In genomic region chr17:15053183-15053828, GRCm38 (mm10) we compare ENCODE assay signal across 13 mouse cellular contexts. TPM values are rescaled to one million over a fixed set of nuclear protein-coding genes. Genes with fewer than 3 reads are reported as not detected.
DNase-seq lines count a peak whose midpoint lies in the region; ATAC-seq and TF ChIP-seq lines count a peak whose summit lies in the region.
"Not testable (repeated sequence)": the region's sequence is repeated elsewhere in the genome, so short reads cannot be mapped to it uniquely, and the experiment has no call there.
"Had no signal": no experiment of that assay in that cellular context is flagged by ENCODE, and none has a peak within 500 bp of the region (broad histone marks: within the 10 kb centered on the region; RNA-seq: fewer than 3 reads in every experiment).

No protein-coding gene starts in this region.

- H3K27ac ChIP-seq in ES-Bruce4 (ENCODE audit: insufficient read depth, low read length): 0 out of 2 replicates have a peak overlapping the region, but pooled peaks have one; percentile 24
- not testable (repeated sequence) for H3K27ac ChIP-seq in liver, embryonic 13.5 days; lung, embryonic 16.5 days (ENCODE audit: low read length)

- not testable (repeated sequence) for H3K27me3 ChIP-seq in ES-Bruce4 (ENCODE audit: control insufficient read depth, insufficient read depth, low read length, poor library complexity, severe bottlenecking); liver, embryonic 13.5 days; lung, embryonic 16.5 days (ENCODE audit: control insufficient read depth, insufficient read depth, low read depth, low read length); myocyte (ENCODE audit: control insufficient read depth, insufficient read depth, insufficient read length)

- not testable (repeated sequence) for TF ChIP-seq CTCF in ES-Bruce4 (IDR thresholded peaks at IDR 0.05; ENCODE audit: low read depth, low read length)

- H3K4me3 ChIP-seq in ES-Bruce4 (ENCODE audit: low read depth, low read length); liver, embryonic 13.5 days (replicated peaks); lung, embryonic 16.5 days (ENCODE audit: low read length); myocyte: not testable (repeated sequence)

- peak; percentile 90 for DNase-seq in heart, adult 11 months
- not testable (repeated sequence) for DNase-seq in liver, embryonic 13.5 days

- peaks cover 13% of the 10 kb centered on the region; the same call in 1 of the 2 replicates for H3K36me3 ChIP-seq in ES-Bruce4 (ENCODE audit: control insufficient read depth, insufficient read depth, low read length, poor library complexity, severe bottlenecking)
- peaks cover 22% of the 10 kb centered on the region for H3K36me3 ChIP-seq in liver, embryonic 13.5 days
- not testable (repeated sequence) for H3K36me3 ChIP-seq in lung, embryonic 16.5 days (ENCODE audit: control insufficient read depth, insufficient read depth, low read length); myocyte (ENCODE audit: control insufficient read depth, insufficient read depth)

- 90% methylated on average over 6 of the region's 8 CpGs for WGBS in liver, embryonic 13.5 days (ENCODE audit: insufficient replicate concordance)
- WGBS in lung, embryonic 16.5 days: 91% methylated on average over 5 of the region's 8 CpGs

- H3K9me3 ChIP-seq in ES-Bruce4 (replicated peaks; ENCODE audit: control insufficient read depth, insufficient read depth, low read length, poor library complexity, severe bottlenecking); liver, embryonic 13.5 days (replicated peaks); lung, embryonic 16.5 days (ENCODE audit: control insufficient read depth, low read length): not testable (repeated sequence)

- H3K79me2 ChIP-seq in myocyte (ENCODE audit: control insufficient read depth, insufficient read depth): not testable (repeated sequence)

- H3K4me2 ChIP-seq in liver, embryonic 13.5 days; lung, embryonic 16.5 days (ENCODE audit: low read depth, low read length): not testable (repeated sequence)
- peak overlapping the region; percentile 38 for H3K4me2 ChIP-seq in myocyte (ENCODE audit: low read depth)

- not testable (repeated sequence) for H3ac ChIP-seq in myocyte (ENCODE audit: control insufficient read depth, insufficient read length)

- not testable (repeated sequence) for H3K9ac ChIP-seq in ES-Bruce4 (ENCODE audit: low read depth, poor library complexity, severe bottlenecking); liver, embryonic 13.5 days; lung, embryonic 16.5 days (ENCODE audit: low read length)

- TF ChIP-seq EP300 in ES-Bruce4 (IDR thresholded peaks at IDR 0.05; ENCODE audit: insufficient read depth, low read depth, low read length): not testable (repeated sequence)

- not testable (repeated sequence) for H3K4me1 ChIP-seq in ES-Bruce4 (ENCODE audit: control insufficient read depth, insufficient read depth, low read length); liver, embryonic 13.5 days (replicated peaks); lung, embryonic 16.5 days (replicated peaks; ENCODE audit: control insufficient read depth, insufficient read depth, low read length)

- TF ChIP-seq POLR2A in ES-Bruce4 (IDR thresholded peaks at IDR 0.05; ENCODE audit: insufficient read depth, low read length); myocyte (IDR thresholded peaks at IDR 0.05; ENCODE audit: insufficient read length, low read depth): not testable (repeated sequence)

- peak; percentile 61; the same call in 1 of the 2 replicates for ATAC-seq in erythroblast, adult 5-6 weeks (replicated peaks; ENCODE audit: low FRiP score, poor library complexity, severe bottlenecking)
- peak; percentile 42 for ATAC-seq in liver, embryonic 13.5 days (ENCODE audit: low read depth)
- ATAC-seq in lung, embryonic 16.5 days (ENCODE audit: low read depth): peak; percentile 18; the same call in 1 of the 2 replicates
- peak; percentile 70 for ATAC-seq in megakaryocyte, adult 5-6 weeks (ENCODE audit: poor library complexity, severe bottlenecking)

RNA-seq across cellular contexts. Expression of gene Gm3448, which starts 12.0 kb away (rescaled TPM):
- polyA plus RNA-seq in ES-Bruce4 (2011; ENCODE audit: insufficient read depth, insufficient read length, low read depth, missing spikeins) (6.9 and 7.0 TPM in 2 replicates), myocyte (2012; fragmentation: generic; extraction: Trizol) (0.31 TPM)
- total RNA-seq in erythroblast, adult 5-6 weeks (2015; ENCODE audit: low replicate concordance): 1.0 TPM in 1 of 2 replicates, not detected in the other
- total RNA-seq in erythroblast, adult 5-6 weeks (2017; ENCODE audit: low replicate concordance): 2.4 and 4.8 TPM in 2 replicates
- 3.9 and 4.9 TPM in 2 replicates for polyA plus RNA-seq in liver, embryonic 13.5 days (2015; fragmentation: Nextera tagmentation; extraction: Ambion mirVana)
- 2.7 and 3.1 TPM in 2 replicates for polyA plus RNA-seq in lung, embryonic 16.5 days (2015; fragmentation: Nextera tagmentation; extraction: Ambion mirVana)
- total RNA-seq in megakaryocyte, adult 5-6 weeks (2015): 5.4 and 5.7 TPM in 2 replicates
- total RNA-seq in megakaryocyte, adult 5-6 weeks (2017): 7.0 and 8.3 TPM in 2 replicates

RNA-seq across cellular contexts. Expression of gene Tcte3, which starts 12.0 kb away (rescaled TPM):
- polyA plus RNA-seq in ES-Bruce4 (2011; ENCODE audit: insufficient read depth, insufficient read length, low read depth, missing spikeins) (5.4 and 5.6 TPM in 2 replicates), myocyte (2012; fragmentation: generic; extraction: Trizol) (0.50 TPM)
- total RNA-seq in erythroblast, adult 5-6 weeks (2015; ENCODE audit: low replicate concordance): not detected in 2 replicates
- total RNA-seq in erythroblast, adult 5-6 weeks (2017; ENCODE audit: low replicate concordance): not detected in 2 replicates
- polyA plus RNA-seq in liver, embryonic 13.5 days (2015; fragmentation: Nextera tagmentation; extraction: Ambion mirVana): 2.1 and 3.1 TPM in 2 replicates
- 0.65 and 0.95 TPM in 2 replicates for polyA plus RNA-seq in lung, embryonic 16.5 days (2015; fragmentation: Nextera tagmentation; extraction: Ambion mirVana)
- total RNA-seq in megakaryocyte, adult 5-6 weeks (2015): 0.39 and 4.2 TPM in 2 replicates
- 0.81 TPM in 1 of 2 replicates, not detected in the other for total RNA-seq in megakaryocyte, adult 5-6 weeks (2017)
- total RNA-seq: heart, adult 8-10 months; heart, postnatal 25 days had no signal
- polyA plus RNA-seq: embryonic facial prominence, embryonic 10.5 days; embryonic facial prominence, embryonic 14.5 days; heart, embryonic 16.5 days; hindbrain, embryonic 14.5 days had no signal

RNA-seq across cellular contexts. Expression of gene Ermard, which starts 12.3 kb away (rescaled TPM):
- polyA plus RNA-seq in ES-Bruce4 (2011; ENCODE audit: insufficient read depth, insufficient read length, low read depth, missing spikeins): 76.2 and 80.4 TPM in 2 replicates
- total RNA-seq in erythroblast, adult 5-6 weeks (2015; ENCODE audit: low replicate concordance): 35.0 and 43.1 TPM in 2 replicates
- total RNA-seq in erythroblast, adult 5-6 weeks (2017; ENCODE audit: low replicate concordance): 17.9 and 28.6 TPM in 2 replicates
- 28.6 and 31.5 TPM in 2 replicates for polyA plus RNA-seq in liver, embryonic 13.5 days (2015; fragmentation: Nextera tagmentation; extraction: Ambion mirVana)
- polyA plus RNA-seq in lung, embryonic 16.5 days (2015; fragmentation: Nextera tagmentation; extraction: Ambion mirVana): 85.1 and 91.1 TPM in 2 replicates
- total RNA-seq in megakaryocyte, adult 5-6 weeks (2015): 82.8 and 84.3 TPM in 2 replicates
- total RNA-seq in megakaryocyte, adult 5-6 weeks (2017): 45.1 and 59.1 TPM in 2 replicates
- polyA plus RNA-seq in myocyte (2012; fragmentation: generic; extraction: Trizol): 20.2 TPM

RNA-seq across cellular contexts. Expression of gene Gm3435, which starts 43.3 kb away (rescaled TPM):
- polyA plus RNA-seq in ES-Bruce4 (2011; ENCODE audit: insufficient read depth, insufficient read length, low read depth, missing spikeins) (4.7 and 5.1 TPM in 2 replicates), myocyte (2012; fragmentation: generic; extraction: Trizol) (2.9 TPM)
- total RNA-seq in erythroblast, adult 5-6 weeks (2015; ENCODE audit: low replicate concordance): not detected in 2 replicates
- 2.1 and 6.7 TPM in 2 replicates for total RNA-seq in erythroblast, adult 5-6 weeks (2017; ENCODE audit: low replicate concordance)
- 3.8 and 4.8 TPM in 2 replicates for polyA plus RNA-seq in liver, embryonic 13.5 days (2015; fragmentation: Nextera tagmentation; extraction: Ambion mirVana)
- 8.4 and 9.7 TPM in 2 replicates for polyA plus RNA-seq in lung, embryonic 16.5 days (2015; fragmentation: Nextera tagmentation; extraction: Ambion mirVana)
- 5.8 and 6.1 TPM in 2 replicates for total RNA-seq in megakaryocyte, adult 5-6 weeks (2015)
- 4.1 and 4.2 TPM in 2 replicates for total RNA-seq in megakaryocyte, adult 5-6 weeks (2017)

Comparison
In these comparisons a context has a peak if more than half of its experiments do, and no peak if none do; other contexts are left out.
1. ATAC-seq: peak in every context shown above with its lines; median percentile 70 in megakaryocyte, adult 5-6 weeks; 61 in erythroblast, adult 5-6 weeks; 42 in liver, embryonic 13.5 days; 18 in lung, embryonic 16.5 days.